Mouse (Mus musculus) erythroblast, embryonic 14.5 days (primary cell): Measurements from ENCODE around the gene Psmb9.

Experiments
- GATA1 ChIP-seq: IDR thresholded peaks from 2 replicates; pipeline ENCODE4 v1.6.1; 2012; ENCODE audit warnings: low read length, inconsistent platforms, mixed read lengths
- TAL1 ChIP-seq: IDR thresholded peaks from 3 replicates; pipeline ENCODE4 v1.6.1; 2012; ENCODE audit warnings: low read length, inconsistent platforms, mixed read lengths

GRCm38 (mm10) chr17:34201506-34202055, 14.0 kb upstream of the Psmb9 start:
- TF ChIP-seq TAL1 (no peak), GATA1 (no peak)
